Mouse (Mus musculus) kidney, postnatal 10 days (tissue): ENCODE results near the gene Gimd1.

Experiments
- DNase-seq: peaks from one replicate; pipeline ENCODE4 v3.0.0; 2021; ENCODE audit warnings: mixed read lengths

Gene Gimd1

DNA sequence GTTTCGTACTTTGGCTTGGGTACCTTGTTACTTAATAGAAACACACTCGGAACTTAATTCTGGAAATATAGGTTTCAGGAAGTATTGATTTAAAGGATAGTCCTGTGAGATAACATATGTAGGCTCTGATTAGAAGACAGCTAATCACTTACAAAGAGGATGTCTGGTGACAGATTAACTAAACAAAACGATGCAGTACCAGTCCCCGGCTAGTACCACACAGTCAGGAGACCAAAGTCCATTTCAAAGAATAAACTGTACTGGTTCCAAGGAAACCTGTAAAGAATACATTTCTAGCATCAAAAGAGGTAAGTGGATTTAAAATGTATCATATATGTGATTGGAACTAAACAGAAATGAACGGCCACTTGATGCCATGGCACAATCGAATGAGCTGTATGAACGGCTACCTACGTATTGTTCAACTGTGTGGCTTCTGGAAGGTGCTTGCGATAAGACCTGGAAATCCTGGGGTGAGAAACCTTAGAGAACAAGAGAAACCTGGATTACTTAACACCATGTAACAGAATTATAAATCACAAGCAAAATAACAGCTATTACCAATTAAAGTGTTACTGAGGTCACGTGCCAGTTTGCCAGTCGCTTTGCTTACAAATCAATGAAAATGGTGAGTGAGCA, at the start of gene Gimd1:
Gene Gimd1 (plus strand): TSS at position 220 of the 639 bp plus-strand sequence.
- DNase-seq = no peak

GRCm38 (mm10) chr3:132581198-132581597, 48.4 kb upstream of the Gimd1 start:
- DNase-seq = no peak

GRCm38 (mm10) chr3:132582339-132582738, 47.3 kb upstream of the Gimd1 start:
- no peak for DNase-seq

DNA sequence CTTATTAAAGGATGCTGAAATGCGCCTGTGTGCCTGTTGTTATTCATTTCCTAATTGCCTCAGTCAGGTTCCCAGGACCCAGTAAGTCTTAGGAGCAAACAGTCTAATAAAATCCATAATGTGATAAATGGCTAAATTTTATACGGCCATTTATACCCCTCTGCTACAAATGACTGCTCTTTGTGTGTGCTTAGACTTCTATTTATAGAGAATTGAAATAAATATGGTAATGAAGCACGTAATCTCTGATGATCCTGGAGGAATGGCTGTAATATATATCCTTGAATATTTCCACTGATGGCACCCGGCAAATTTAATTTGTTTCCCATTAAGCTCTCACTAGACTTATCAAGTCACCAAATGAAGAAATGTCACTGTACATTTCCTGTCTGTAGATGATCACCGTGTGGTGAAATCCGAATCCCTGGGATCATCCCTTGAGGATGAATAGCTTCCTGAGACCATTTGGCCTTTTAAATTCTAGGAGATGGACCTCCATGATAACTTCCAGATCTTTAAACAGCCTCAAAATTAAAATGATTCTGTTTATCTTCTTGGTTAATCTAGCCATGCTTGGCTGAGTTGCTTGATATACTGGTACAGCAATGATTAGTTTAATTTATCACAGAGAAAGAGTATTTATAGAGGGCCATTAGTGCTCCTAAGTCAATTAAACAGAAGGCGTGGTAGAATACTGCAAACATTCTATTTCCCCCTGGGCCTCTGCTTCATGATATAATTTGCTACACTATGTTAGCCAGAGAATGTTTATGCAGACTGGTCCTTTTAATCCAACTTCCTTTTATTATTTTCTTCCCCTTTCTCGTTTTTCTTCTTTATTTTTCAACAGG, 44.3 kb upstream of the Gimd1 start:
- DNase-seq = no peak

DNA sequence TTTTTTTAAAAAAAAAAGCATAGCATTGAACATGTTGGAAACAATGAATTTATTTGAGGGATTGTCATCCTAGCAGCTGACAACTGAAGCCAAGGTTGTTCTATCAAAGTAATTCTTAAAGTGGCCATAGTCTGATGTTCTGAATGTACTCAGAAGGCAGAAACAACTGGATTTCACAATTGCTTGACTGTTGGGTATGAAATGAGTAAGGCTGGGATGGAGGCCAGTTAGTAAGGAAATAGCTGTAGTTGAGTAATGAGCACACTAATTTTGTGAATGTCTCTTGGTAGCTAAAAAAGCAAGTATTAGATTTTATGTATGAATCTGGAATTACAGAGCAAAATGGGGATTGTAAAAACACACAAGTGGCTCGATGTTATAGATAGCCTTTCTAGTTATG, 41.5 kb upstream of the Gimd1 start:
- DNase-seq = no peak

GRCm38 (mm10) chr3:132590010-132590409, 39.6 kb upstream of the Gimd1 start:
- DNase-seq = no peak

- no peak for DNase-seq
These were observed 39.0 kb upstream of the Gimd1 start for GRCm38 (mm10) chr3:132590604-132591003.

- peak; percentile 29 for DNase-seq
These were observed 879 bp upstream of the Gimd1 start for GRCm38 (mm10) chr3:132628741-132629140.

DNA sequence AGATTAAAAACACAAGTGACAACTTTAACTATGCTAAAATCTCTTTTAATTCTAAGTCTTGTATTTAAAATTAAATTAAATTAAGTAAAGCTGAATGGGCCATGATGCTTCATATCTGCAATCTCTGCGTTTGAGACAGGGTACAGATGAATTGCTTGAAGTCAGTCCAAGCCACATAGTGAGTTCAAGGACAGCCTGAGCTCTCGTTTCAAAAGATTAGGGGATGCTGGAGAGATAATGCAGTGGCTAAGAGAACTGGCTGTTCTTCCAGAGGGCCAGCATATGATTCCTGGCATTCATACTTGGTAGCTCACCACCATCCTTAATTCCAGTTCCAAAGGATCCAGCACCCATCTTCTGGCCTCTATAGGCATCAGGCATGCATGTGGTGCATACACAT, 3.6 kb downstream of the Gimd1 start:
- DNase-seq = no peak

DNA sequence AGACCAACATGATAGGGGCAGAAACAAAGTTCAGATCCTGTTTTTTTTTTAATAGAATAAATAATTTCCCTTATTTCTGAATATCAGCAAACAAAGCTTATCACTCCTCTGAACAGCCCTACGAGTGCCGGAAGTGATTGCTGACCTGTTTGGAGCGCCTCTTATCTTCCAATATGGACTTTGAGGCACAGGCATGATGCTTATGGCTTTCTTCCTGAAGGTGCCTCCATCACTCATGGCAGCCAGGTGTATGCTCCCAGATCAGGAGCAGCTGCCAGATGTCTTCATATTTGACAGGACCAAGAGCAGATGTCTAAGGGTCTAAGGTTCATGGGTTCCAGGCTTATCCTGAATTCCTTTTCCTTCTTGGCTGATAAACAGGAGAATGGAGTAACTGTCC, 7.5 kb downstream of the Gimd1 start:
- no peak for DNase-seq

- DNase-seq = no peak
These were observed 14.5 kb downstream of the Gimd1 start for GRCm38 (mm10) chr3:132644071-132644470.

DNA sequence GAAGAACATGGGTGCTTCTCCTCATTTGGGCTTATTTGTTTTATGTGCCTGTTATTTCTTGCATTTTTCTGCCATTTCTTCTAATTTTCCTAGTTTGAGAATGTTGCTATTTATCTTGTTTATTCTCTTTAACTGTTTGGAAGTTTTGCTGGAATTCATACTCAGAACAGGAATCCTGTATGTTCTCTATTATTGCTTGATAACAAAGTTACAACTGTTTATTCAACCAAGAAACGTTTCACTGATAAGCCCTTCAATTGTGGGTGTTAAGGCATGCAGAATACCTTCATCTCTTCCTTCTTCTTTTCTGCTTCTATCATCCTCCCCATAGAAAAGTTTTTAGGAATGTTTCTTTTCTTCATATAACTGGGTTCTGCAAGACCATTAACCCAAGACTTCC, 17.2 kb downstream of the Gimd1 start:
- no peak for DNase-seq

- no peak for DNase-seq
These were observed 19.7 kb downstream of the Gimd1 start for GRCm38 (mm10) chr3:132649368-132649767.

DNA sequence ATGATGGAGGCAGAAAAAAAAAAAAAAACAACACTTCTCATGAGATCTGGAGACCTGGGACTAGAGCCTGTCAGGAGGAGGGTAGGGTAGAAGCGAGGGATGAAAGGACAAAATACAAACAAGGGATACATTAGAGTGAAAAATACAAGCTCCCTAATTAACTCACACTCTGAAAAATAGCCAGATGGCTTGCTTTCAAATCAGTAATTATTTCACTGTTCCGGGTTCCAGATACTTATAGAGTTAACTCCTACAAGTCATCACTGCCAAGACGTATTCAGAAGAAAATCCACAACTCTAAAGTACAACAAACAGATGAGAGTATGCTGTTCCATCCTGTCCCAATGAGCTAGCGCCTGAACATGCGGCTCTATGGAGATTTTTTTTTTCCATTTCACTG, 20.6 kb downstream of the Gimd1 start:
- DNase-seq = no peak

DNA sequence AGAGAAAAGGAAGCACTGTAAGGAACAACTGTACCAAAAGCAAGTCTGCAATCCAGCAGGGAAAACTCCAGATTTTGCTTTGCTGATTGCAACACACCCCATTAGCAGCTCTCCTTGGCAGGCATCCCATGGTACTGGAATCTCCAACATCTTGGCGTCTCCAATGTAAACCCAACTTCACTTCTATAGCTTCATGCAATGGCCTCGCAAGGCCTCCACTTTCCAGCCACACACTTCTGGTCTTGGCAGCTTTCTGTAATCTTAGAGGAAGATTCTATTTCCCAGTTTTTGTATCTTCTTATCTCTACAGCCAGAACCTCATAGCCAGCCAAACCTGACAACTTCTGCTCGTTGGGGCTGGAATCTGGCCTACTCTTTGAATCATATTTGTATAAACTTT, 22.2 kb downstream of the Gimd1 start:
- DNase-seq = peak; percentile 12

DNA sequence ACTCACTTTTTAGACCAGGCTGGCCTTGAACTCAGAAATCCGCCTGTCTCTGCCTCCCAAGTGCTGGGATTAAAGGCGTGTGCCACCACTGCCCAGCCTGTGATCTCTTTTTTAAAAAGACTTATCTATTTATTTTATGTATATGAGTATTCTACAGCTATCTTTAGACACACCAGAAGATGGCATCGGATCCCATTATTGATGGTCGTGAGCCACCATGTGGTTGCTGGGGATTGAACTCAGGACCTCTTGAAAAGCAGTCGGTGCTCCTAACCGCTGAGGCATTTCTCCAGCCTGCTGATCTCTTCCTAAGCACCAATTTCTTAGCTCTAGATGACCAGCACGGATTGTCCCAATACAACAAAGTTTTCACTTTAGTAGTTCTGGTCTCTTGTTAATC, 24.3 kb downstream of the Gimd1 start:
- no peak for DNase-seq

GRCm38 (mm10) chr3:132655955-132656354, 26.3 kb downstream of the Gimd1 start:
- DNase-seq = no peak

GRCm38 (mm10) chr3:132677494-132677893, 47.9 kb downstream of the Gimd1 start:
- DNase-seq = no peak

DNA sequence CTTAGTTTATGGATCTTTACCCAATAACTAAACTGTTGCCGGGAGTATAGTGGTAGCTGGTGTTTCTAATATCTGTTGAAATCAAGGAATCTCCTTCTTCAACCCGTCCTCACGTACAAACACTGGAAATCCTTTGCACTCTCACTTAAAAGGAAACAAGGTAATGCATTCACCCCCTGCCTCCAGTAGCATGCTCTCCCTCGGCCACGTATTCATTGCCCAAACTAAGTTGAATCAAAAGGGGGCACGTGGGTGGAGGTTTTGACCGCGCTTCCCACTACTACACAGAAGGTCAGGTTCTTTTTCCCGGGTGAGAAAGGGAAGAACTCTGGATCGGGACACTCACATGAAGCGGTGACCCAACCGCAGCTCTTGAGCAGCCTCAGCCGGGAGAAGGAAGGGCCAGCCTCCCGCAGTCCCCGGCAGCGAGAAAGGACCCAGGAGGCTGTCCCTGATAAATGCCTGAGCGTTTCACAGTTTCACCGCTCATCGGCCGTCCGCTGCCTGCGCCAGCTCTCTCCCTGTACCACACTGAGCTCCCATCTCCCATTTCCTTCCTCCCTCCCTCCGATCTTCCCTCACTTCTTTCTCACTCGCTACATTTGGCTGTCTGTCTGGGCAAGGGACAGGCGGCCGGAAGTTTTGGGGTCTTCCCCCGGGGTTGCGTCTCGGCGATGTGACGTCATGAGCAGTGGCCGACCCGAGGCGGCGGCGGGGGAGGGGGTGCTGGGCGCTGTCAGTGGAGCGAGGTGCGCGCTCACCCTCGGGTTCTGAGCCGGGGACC, 54.0 kb downstream of the Gimd1 start, which contains the start of gene Tbck:
Gene Tbck (plus strand): TSS at position 698 of the 784 bp plus-strand sequence.
- peak; percentile 96 for DNase-seq

DNA sequence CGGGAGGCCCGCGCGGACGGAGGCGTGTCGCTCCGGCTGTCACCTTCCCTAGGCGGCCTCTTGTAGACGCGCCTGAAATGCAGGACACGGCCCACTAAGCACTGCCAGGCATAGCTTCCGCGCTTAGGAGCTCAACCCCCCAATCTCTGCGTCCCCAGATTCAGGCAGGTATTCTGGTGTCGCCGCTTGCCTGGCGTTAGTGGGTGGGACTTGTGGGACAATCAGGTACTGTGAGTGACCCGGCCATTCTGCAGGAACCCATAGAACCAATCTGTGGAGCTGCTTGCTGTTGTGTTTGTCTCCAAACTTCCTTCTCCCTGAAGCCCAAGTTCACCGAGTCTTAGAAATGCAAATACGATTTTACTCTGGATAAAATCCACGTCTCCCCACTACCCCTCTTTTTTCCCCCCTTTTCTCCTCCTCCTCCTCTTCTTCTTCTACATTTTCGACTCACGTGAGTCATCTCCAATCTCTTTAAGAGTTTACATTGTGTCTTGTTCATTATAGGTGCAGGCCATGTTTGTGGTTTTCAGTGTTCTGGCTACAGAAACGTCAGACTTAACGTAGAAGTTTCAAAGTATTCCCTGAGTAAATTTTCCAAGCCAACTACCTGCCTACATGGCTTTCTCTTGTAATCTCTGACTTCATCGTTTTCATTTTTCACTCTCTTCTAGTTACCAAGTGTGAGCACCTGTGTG, 54.8 kb downstream of the Gimd1 start, which contains the start of gene Aimp1:
Gene Aimp1 (minus strand): TSS at position 140 of the 698 bp plus-strand sequence.
- no peak for DNase-seq
